Mouse (Mus musculus): ENCODE measurements around the gene Atp11a. TPM values are rescaled to one million over a fixed set of nuclear protein-coding genes. Genes with fewer than 3 reads are reported as not detected.

The Atp11a gene
- polyA plus RNA-seq (2014; fragmentation: Nextera tagmentation; extraction: Ambion mirVana), result 13.6 and 16.5 TPM in 2 replicates

- peaks cover 19% of the 10 kb centered on the region for H3K4me1 ChIP-seq (ENCODE audit: control insufficient read depth, insufficient read depth, low read length)
- ATAC-seq (ENCODE audit: low FRiP score, low TSS enrichment), result peak; percentile 87
- H3K4me2 ChIP-seq (ENCODE audit: low read length), result peak within 1 kb of the TSS; percentile 88
- H3K9ac ChIP-seq (replicated peaks; ENCODE audit: low read length), result peak within 1 kb of the TSS; percentile 89
- no peaks in the 10 kb centered on the region for H3K9me3 ChIP-seq (ENCODE audit: control insufficient read depth, low read length)
- H3K27me3 ChIP-seq (ENCODE audit: control insufficient read depth, insufficient read depth, low read length), result no peaks in the 10 kb centered on the region
- WGBS, result 0% methylated on average over 39 of the region's 62 CpGs
- H3K36me3 ChIP-seq (ENCODE audit: control insufficient read depth, insufficient read depth, low read length), result no peaks in the 10 kb centered on the region
- peak; percentile 93 for DNase-seq
- peak within 1 kb of the TSS; percentile 76 for H3K4me3 ChIP-seq (replicated peaks; ENCODE audit: low read depth, low read length)
- H3K27ac ChIP-seq (replicated peaks; ENCODE audit: low read depth, low read length), result peak within 1 kb of the TSS; percentile 71
Observed at GRCm38 (mm10) chr8:12756391-12757157, at the start of gene Atp11a. Atp11a (plus strand) TSS chr8:12757014.

DNA sequence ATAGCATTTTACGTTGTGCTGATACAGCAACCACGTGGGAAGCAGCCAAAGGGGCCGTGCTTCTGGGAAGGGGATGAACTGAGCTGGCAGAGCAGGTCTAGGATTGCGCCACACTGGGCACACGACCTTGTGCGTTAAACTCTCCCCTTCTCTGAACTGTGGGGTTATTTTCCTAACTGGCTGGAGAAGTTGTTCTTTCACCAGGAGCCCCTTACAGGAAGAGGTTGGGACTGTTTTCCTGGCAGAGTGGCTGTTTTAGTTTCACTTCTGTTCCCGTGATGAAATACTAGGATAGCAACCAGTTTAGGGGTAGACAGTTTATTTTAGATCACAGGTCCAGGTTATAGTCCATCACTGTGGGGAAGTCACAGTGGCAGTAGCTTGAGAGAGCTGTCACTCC, 45.2 kb upstream of the Atp11a start:
- H3K9me3 ChIP-seq (ENCODE audit: control insufficient read depth, low read length), result no peaks in the 10 kb centered on the region
- no peak for DNase-seq
- H3K36me3 ChIP-seq (ENCODE audit: control insufficient read depth, insufficient read depth, low read length), result no peaks in the 10 kb centered on the region
- H3K9ac ChIP-seq (replicated peaks; ENCODE audit: low read length), result no peak overlapping the region
- H3K27ac ChIP-seq (replicated peaks; ENCODE audit: low read depth, low read length), result no peak overlapping the region
- H3K27me3 ChIP-seq (ENCODE audit: control insufficient read depth, insufficient read depth, low read length), result no peaks in the 10 kb centered on the region
- 77% methylated on average over 7 of the region's 7 CpGs for WGBS
- no peak overlapping the region for H3K4me2 ChIP-seq (ENCODE audit: low read length)
- H3K4me3 ChIP-seq (replicated peaks; ENCODE audit: low read depth, low read length), result no peak overlapping the region
- no peaks in the 10 kb centered on the region for H3K4me1 ChIP-seq (ENCODE audit: control insufficient read depth, insufficient read depth, low read length)
- no peak for ATAC-seq (ENCODE audit: low FRiP score, low TSS enrichment)

GRCm38 (mm10) chr8:12715861-12716585, 40.8 kb upstream of the Atp11a start:
- WGBS, result 85% methylated on average over 18 of the region's 18 CpGs
- H3K27ac ChIP-seq (replicated peaks; ENCODE audit: low read depth, low read length), result no peak overlapping the region
- no peak overlapping the region for H3K9ac ChIP-seq (replicated peaks; ENCODE audit: low read length)
- no peaks in the 10 kb centered on the region for H3K36me3 ChIP-seq (ENCODE audit: control insufficient read depth, insufficient read depth, low read length)
- H3K4me3 ChIP-seq (replicated peaks; ENCODE audit: low read depth, low read length), result no peak overlapping the region
- no peaks in the 10 kb centered on the region for H3K9me3 ChIP-seq (ENCODE audit: control insufficient read depth, low read length)
- peaks cover 1% of the 10 kb centered on the region; the same call in 1 of the 2 replicates for H3K4me1 ChIP-seq (ENCODE audit: control insufficient read depth, insufficient read depth, low read length)
- DNase-seq, result no peak
- no peak for ATAC-seq (ENCODE audit: low FRiP score, low TSS enrichment)
- H3K27me3 ChIP-seq (ENCODE audit: control insufficient read depth, insufficient read depth, low read length), result no peaks in the 10 kb centered on the region
- H3K4me2 ChIP-seq (ENCODE audit: low read length), result no peak overlapping the region

DNA sequence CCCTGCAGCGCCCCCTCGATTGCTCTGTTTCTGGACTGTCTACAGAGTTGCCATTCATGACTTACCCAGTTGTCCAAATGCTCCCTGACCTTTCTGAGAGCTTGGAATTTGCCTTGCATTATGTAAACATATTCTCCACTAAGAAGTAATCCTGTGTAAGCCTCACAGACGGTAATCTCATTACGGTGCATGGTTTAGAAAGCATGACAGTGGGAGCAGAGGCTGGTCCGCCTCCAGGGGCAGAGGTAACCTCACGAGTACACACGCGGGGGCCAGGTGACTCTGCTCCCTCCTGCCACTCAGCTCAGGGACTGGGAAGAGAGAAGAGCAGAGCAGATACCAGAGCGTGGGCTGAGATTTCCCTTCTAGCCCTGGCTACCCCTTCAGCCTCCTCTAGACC, 37.7 kb upstream of the Atp11a start:
- DNase-seq (peak; percentile 11), ATAC-seq (ENCODE audit: low FRiP score, low TSS enrichment) (no peak)
- Histone ChIP-seq H3K9ac (replicated peaks; ENCODE audit: low read length) (no peak overlapping the region), H3K9me3 (ENCODE audit: control insufficient read depth, low read length) (no peaks in the 10 kb centered on the region), H3K36me3 (ENCODE audit: control insufficient read depth, insufficient read depth, low read length) (no peaks in the 10 kb centered on the region), H3K4me2 (ENCODE audit: low read length) (no peak overlapping the region), H3K27ac (replicated peaks; ENCODE audit: low read depth, low read length) (no peak overlapping the region), H3K4me3 (replicated peaks; ENCODE audit: low read depth, low read length) (no peak overlapping the region), H3K4me1 (ENCODE audit: control insufficient read depth, insufficient read depth, low read length) (peaks cover 3% of the 10 kb centered on the region; the same call in 1 of the 2 replicates), H3K27me3 (ENCODE audit: control insufficient read depth, insufficient read depth, low read length) (no peaks in the 10 kb centered on the region)
- WGBS, result 43% methylated on average over 9 of the region's 9 CpGs

- DNase-seq, result no peak
- H3K36me3 ChIP-seq (ENCODE audit: control insufficient read depth, insufficient read depth, low read length), result no peaks in the 10 kb centered on the region
- H3K4me2 ChIP-seq (ENCODE audit: low read length), result no peak overlapping the region
- H3K4me3 ChIP-seq (replicated peaks; ENCODE audit: low read depth, low read length), result no peak overlapping the region
- ATAC-seq (ENCODE audit: low FRiP score, low TSS enrichment), result no peak
- no peaks in the 10 kb centered on the region for H3K27me3 ChIP-seq (ENCODE audit: control insufficient read depth, insufficient read depth, low read length)
- no peak overlapping the region for H3K9ac ChIP-seq (replicated peaks; ENCODE audit: low read length)
- no peaks in the 10 kb centered on the region for H3K9me3 ChIP-seq (ENCODE audit: control insufficient read depth, low read length)
- 86% methylated on average over 4 of the region's 4 CpGs for WGBS
- no peaks in the 10 kb centered on the region for H3K4me1 ChIP-seq (ENCODE audit: control insufficient read depth, insufficient read depth, low read length)
- no peak overlapping the region for H3K27ac ChIP-seq (replicated peaks; ENCODE audit: low read depth, low read length)
Observed at GRCm38 (mm10) chr8:12728644-12729043, 28.2 kb upstream of the Atp11a start.

DNA sequence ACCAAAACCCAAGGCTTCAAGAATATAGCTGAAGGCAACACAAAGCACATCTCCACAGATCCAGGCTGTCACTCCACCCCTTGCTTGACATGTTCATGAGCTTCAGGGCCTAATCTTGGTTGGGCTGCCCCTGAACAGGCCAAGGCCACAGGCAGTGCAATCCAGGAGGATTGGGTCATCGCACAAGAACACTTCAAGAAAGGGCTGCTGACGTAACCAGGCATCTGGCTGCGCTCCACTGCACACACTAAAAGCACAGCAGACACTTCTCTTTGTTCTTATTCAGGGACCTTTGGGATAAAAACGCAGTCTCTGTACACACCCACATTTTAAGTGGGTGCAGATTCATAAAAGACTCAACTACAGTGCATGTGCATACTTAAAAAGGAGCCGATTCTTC, 26.0 kb upstream of the Atp11a start:
- Histone ChIP-seq H3K4me3 (replicated peaks; ENCODE audit: low read depth, low read length) (no peak overlapping the region), H3K4me1 (ENCODE audit: control insufficient read depth, insufficient read depth, low read length) (no peaks in the 10 kb centered on the region), H3K27me3 (ENCODE audit: control insufficient read depth, insufficient read depth, low read length) (no peaks in the 10 kb centered on the region), H3K9ac (replicated peaks; ENCODE audit: low read length) (no peak overlapping the region), H3K9me3 (ENCODE audit: control insufficient read depth, low read length) (no peaks in the 10 kb centered on the region), H3K4me2 (ENCODE audit: low read length) (no peak overlapping the region), H3K27ac (replicated peaks; ENCODE audit: low read depth, low read length) (no peak overlapping the region), H3K36me3 (ENCODE audit: control insufficient read depth, insufficient read depth, low read length) (no peaks in the 10 kb centered on the region)
- DNase-seq, result peak; percentile 27
- no peak for ATAC-seq (ENCODE audit: low FRiP score, low TSS enrichment)
- 28% methylated on average over 5 of the region's 5 CpGs for WGBS

- no peak for ATAC-seq (ENCODE audit: low FRiP score, low TSS enrichment)
- Histone ChIP-seq H3K36me3 (ENCODE audit: control insufficient read depth, insufficient read depth, low read length) (no peaks in the 10 kb centered on the region), H3K9me3 (ENCODE audit: control insufficient read depth, low read length) (no peaks in the 10 kb centered on the region), H3K4me3 (replicated peaks; ENCODE audit: low read depth, low read length) (no peak overlapping the region), H3K4me2 (ENCODE audit: low read length) (no peak overlapping the region), H3K9ac (replicated peaks; ENCODE audit: low read length) (no peak overlapping the region), H3K27ac (replicated peaks; ENCODE audit: low read depth, low read length) (no peak overlapping the region), H3K27me3 (ENCODE audit: control insufficient read depth, insufficient read depth, low read length) (no peaks in the 10 kb centered on the region), H3K4me1 (ENCODE audit: control insufficient read depth, insufficient read depth, low read length) (no peaks in the 10 kb centered on the region)
- DNase-seq, result no peak
- WGBS, result 95% methylated on average over 6 of the region's 6 CpGs
Observed at GRCm38 (mm10) chr8:12732431-12732830, 24.4 kb upstream of the Atp11a start.

DNA sequence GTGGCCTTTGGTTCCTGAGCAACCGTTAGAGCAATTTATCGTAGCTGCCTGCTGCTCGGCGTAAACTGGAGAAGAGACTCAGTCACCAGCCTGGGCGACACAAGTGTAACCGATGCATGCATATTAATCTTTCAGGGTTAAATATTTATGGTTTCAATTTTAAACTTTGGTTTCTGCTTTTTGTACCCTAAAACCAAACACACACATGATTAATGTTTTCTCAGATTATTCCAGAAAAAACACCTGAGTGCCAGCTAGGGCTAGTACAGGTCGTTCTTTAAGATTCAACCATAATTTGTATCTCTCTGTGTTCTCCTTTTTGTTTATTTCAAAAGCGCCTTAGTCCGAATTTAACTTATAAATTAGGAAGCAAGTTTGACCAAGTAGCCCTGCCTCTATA, 17.7 kb upstream of the Atp11a start:
- no peaks in the 10 kb centered on the region for H3K4me1 ChIP-seq (ENCODE audit: control insufficient read depth, insufficient read depth, low read length)
- H3K9ac ChIP-seq (replicated peaks; ENCODE audit: low read length), result no peak overlapping the region
- H3K9me3 ChIP-seq (ENCODE audit: control insufficient read depth, low read length), result no peaks in the 10 kb centered on the region
- ATAC-seq (ENCODE audit: low FRiP score, low TSS enrichment) (no peak), DNase-seq (no peak)
- no peaks in the 10 kb centered on the region for H3K27me3 ChIP-seq (ENCODE audit: control insufficient read depth, insufficient read depth, low read length)
- H3K4me3 ChIP-seq (replicated peaks; ENCODE audit: low read depth, low read length), result no peak overlapping the region
- 89% methylated on average over 9 of the region's 9 CpGs for WGBS
- no peak overlapping the region for H3K4me2 ChIP-seq (ENCODE audit: low read length)
- H3K27ac ChIP-seq (replicated peaks; ENCODE audit: low read depth, low read length), result no peak overlapping the region
- H3K36me3 ChIP-seq (ENCODE audit: control insufficient read depth, insufficient read depth, low read length), result no peaks in the 10 kb centered on the region

- WGBS, result 88% methylated on average over 4 of the region's 4 CpGs
Observed at GRCm38 (mm10) chr8:12743390-12743789, 13.4 kb upstream of the Atp11a start.

More at GRCm38 (mm10) chr8:12743390-12743789, 13.4 kb upstream of the Atp11a start:
- Histone ChIP-seq H3K27me3 (ENCODE audit: control insufficient read depth, insufficient read depth, low read length) (no peaks in the 10 kb centered on the region), H3K4me1 (ENCODE audit: control insufficient read depth, insufficient read depth, low read length) (no peaks in the 10 kb centered on the region), H3K9ac (replicated peaks; ENCODE audit: low read length) (no peak overlapping the region), H3K4me2 (ENCODE audit: low read length) (no peak overlapping the region), H3K4me3 (replicated peaks; ENCODE audit: low read depth, low read length) (no peak overlapping the region), H3K27ac (replicated peaks; ENCODE audit: low read depth, low read length) (no peak overlapping the region), H3K36me3 (ENCODE audit: control insufficient read depth, insufficient read depth, low read length) (no peaks in the 10 kb centered on the region), H3K9me3 (ENCODE audit: control insufficient read depth, low read length) (no peaks in the 10 kb centered on the region)
- DNase-seq (no peak), ATAC-seq (ENCODE audit: low FRiP score, low TSS enrichment) (no peak)

Data from midbrain, embryonic 14.5 days (tissue).